Mouse (Mus musculus) left cerebral cortex, adult 8-10 months (tissue): ENCODE results near the gene Nlk. TPM values are rescaled to one million over a fixed set of nuclear protein-coding genes. Genes with fewer than 3 reads are reported as not detected.

ENCODE experiments used
- DNase-seq, 2 experiments: peaks; one replicate each; pipeline ENCODE4 v3.0.0; 2022; ENCODE audit warnings: low spot score in 2 of 2
- total RNA-seq, 4 experiments: library from RNA; stranded (reverse); gene quantifications; 2 replicates each; pipeline ENCODE4 v1.2.4; 2022

Nlk gene
- 10 to 100 TPM; 84.1 to 92.5 (median 87.6) TPM for total RNA-seq

DNA sequence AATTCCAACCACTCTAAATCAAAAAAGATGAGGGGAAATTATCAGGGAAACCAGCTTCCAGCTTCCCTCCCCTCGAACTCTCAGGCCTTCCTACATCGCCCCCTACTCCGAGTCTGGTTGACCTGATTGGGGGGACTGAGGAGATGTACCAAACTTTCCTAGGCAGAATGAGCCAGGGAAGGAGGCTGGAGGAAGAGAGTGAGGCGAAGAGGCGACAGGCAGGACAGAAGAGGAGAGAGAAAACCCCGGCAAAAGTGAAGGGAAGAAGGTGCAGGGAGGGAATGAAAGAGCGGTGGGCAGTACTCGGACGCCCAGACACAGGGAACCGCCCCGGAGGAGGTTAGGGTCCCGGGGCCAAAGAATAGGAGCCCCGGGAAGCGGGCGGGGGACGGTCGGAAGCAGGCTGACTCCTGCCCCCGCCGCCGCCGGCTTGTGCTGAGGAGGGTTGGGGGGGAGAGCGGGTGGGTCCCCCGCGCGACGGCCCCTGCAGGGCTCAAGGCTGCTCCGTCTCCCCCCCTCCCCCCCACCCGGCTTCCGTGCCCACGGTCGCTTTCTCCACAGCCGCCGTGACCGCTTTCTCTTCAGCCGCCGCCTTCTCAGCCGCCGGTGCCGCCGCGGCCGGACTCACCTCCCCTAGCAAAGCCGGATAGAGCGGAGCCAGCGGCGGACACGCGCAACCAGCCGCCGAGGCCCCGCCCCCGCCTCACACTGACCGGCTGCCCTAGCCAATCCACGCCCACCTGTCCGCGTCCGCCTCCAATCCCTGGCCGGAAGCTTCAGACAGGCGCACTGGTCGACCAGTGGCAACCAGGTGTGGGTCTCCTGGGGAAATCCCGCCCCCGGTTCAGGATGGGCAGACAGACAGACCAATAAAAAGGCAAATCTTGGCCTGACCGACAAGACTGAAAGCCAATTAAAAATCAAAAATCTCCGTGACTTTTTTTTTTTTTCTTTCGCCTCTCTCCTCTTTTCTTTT lies at the start of gene Nlk:
Gene Nlk, minus strand, starts transcription at position 597 of the 976 bp plus-strand sequence.
- peak; percentile 98 to 100 for DNase-seq

- no peak for DNase-seq
Observed at GRCm38 (mm10) chr11:78746264-78746663, 49.1 kb upstream of the Nlk start.

- DNase-seq = no peak
Observed at GRCm38 (mm10) chr11:78745475-78745874, 48.3 kb upstream of the Nlk start.

DNA sequence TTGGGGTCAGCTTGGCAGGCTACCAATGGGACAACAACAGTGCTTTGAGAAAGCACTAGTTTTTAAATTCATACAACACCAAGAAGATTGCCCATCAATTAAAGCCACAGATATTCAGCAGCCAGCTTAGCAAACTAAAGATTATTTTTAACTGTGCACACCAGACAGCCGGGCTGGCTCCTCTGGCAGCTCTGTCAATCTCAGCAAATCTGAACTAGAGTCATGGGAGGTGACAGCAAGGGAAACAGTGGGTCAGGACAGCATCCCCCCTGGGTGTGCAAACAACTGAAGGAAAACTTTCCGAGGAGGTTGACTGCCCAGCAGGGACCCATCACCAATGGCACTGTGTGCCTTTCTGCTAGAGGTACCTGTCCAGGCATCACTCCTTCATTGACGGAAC lies 45.3 kb upstream of the Nlk start:
- no peak for DNase-seq

GRCm38 (mm10) chr11:78741958-78742357 lies 44.8 kb upstream of the Nlk start:
- DNase-seq = no peak

DNA sequence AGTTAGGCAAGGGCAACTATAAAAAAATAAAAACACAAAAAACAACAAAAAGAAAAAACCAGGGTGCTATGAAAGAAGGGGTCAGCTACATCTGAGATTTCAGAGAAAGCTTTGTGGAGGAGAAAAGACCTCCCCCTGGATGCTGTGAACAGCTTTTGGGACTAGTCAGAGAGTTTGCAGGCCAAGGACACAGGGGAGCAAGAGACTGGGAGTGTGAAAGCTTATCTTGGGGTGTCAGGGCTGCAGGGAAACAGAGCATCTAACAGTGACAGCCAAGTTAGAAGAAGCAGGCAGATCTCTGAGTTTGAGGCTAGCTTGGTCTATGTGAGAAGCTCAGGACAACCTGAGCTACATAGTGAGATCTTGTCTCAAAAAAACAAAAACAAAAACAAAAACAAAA lies 42.2 kb upstream of the Nlk start:
- no peak for DNase-seq

DNA sequence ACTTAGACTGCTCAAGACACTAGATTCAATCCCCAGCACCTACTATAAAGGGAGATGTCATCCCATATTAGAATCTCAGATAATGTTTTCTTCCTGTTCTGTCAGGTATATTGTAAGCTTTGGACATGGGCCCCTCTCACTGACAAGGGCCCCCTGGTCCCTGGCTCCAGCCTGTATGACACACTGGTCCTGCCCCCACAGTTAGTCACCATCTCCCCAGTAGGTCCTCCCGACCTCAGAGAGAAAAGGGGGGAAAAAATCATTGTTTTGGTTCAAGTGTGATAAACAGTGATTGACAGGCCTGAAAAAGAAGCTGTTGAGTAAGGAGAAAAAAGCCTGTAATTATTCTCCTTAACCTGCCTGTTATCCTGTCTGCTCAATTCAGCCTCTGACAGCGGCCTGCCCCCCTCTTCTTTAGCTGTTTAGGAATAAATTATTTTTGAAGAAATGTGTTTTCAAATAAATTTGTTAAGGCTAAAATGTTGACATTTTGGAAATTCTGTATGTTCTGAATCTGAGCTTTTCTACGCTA lies 39.8 kb upstream of the Nlk start:
- DNase-seq = no peak

DNA sequence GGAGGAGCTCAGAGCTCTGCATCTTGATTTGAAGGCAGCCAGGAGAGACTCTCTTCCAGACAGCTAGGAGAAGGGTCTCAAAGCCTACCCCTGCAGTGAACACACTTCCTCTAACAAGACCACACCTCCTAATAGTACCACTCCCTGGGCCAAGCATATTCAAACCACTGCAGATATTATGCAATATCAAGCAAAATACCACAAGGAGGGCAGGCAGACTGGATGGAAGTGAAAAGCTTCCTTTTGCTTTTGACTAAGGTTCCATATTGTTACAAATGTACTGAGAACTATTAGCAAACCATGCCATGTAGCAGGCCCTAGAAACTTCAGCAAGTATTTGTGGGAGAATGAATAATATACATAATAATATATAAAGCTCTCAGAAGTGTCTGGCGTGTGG lies 38.0 kb upstream of the Nlk start:
- DNase-seq = no peak

DNA sequence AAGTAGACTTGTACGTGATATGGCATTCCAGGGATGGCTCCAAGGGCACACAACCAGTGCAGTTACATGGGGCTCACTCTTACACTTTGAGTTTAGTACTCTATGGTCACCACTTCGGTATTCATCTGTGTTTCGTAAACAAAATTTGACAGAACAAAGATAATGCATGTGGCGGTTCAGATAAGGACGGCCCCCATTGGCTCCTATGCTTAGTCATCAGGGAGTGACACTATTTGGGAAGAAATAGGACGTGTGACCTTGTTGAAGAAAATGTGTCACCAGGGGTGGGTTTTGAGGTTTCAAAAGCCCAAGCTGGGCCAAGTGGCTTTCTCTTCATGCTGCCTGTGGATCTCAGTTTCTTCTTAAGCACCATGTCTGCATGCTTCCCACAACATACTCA lies 35.4 kb upstream of the Nlk start:
- DNase-seq = no peak

- DNase-seq = no peak
Observed at GRCm38 (mm10) chr11:78730902-78731301, 33.7 kb upstream of the Nlk start.

GRCm38 (mm10) chr11:78728041-78728440 lies 30.9 kb upstream of the Nlk start:
- DNase-seq = no peak

DNA sequence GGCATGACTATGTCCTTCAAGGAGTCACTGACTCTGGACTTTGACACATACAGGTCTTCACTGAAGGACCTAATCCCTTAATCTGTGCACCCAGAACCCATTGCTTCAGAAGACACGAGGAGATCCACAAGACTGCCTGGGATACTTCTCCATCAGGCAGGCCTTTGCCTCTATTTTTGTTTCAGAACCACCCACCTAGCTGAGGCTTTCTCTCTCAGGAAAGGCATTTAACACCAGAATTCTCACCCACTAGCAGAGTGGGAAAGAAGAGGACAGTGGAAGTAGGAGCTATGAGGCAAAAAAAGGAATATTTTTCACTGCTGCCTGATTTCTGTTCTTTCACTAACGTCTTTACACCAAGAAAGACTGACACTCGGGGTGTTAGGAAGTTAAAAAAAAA lies 29.2 kb upstream of the Nlk start:
- DNase-seq = peak in 1 of 2 experiments; percentile 75

GRCm38 (mm10) chr11:78724792-78725191 lies 27.6 kb upstream of the Nlk start:
- no peak for DNase-seq

GRCm38 (mm10) chr11:78721419-78721818 lies 24.2 kb upstream of the Nlk start:
- no peak for DNase-seq

- DNase-seq = no peak
Observed at GRCm38 (mm10) chr11:78717655-78718054, 20.5 kb upstream of the Nlk start.

DNA sequence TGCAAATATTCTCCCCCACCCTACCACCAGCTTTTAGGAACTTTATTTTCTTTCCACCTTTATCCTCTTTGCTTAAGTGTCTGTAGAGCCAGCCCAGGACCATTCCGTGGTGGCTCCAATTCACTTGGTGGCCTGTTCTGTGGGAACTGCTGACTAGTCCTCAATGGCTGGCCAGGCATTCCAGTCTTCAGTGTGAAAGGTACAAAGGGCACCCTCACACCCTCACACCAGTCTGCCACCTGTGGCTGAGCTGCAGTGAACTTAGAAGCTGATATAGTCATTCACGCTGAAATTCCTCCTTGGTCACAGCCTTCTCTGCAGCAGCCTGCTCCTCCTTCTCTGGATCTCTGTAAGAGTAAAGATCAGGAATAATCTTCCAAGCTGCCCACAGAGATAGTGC lies 11.5 kb upstream of the Nlk start:
- no peak for DNase-seq

DNA sequence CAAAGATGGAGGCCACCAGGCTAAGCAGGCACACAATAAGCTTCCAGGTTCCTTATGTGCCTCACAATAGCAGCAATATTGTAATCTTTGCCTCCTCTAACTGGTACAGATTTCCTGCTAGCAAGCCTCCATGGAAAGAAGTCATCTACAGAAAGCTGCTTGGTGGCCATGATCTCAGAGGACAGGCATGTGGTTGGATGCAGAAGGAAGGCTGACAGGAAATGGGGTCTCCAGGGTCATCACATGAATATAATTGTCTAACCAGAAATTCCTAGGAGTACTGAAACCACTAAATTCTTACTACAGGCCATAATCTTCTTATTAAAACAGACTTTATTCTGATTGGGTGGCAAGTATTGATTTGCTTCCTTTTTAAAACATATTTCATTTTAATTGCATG lies 8.9 kb upstream of the Nlk start:
- DNase-seq = no peak

DNA sequence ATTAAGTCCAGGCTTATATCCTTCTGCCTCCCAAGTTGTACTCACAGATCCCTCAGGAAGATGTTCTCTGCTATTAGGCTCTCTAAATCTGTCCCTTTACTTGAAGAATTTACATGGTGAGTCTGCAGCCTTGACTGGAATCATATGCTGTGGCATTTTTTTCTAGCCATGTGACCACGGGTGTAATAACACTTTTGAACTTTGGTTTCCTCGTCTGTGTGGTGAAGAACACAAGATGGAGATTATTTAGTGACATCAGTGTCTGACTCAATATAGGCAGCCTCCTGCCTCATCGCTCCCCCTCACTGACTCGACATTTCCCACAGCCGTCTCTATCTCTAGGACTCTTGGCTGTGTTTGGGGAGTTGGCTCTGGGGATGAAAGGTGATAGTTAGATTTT lies 5.9 kb upstream of the Nlk start:
- no peak for DNase-seq

DNA sequence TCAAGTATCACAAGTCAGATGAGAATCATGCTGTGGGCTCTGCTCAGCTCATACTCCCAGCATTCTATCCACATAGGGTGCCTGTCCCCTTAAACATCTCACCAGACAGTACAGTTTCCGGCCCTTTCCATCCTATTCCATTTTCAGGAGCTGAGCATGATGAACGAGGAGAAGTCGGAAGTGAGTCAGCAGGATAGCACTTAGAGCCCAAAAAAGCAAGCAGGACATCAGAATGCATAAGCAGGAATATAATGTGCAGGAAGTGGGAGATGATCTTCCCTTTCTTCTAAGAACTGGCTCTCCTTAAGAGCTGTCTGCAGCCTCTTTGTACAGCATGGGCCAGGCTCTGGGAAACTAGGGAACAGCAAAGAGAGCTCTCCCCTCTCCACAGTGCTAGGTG lies 5.1 kb upstream of the Nlk start:
- peak in 1 of 2 experiments; percentile 44 for DNase-seq

DNA sequence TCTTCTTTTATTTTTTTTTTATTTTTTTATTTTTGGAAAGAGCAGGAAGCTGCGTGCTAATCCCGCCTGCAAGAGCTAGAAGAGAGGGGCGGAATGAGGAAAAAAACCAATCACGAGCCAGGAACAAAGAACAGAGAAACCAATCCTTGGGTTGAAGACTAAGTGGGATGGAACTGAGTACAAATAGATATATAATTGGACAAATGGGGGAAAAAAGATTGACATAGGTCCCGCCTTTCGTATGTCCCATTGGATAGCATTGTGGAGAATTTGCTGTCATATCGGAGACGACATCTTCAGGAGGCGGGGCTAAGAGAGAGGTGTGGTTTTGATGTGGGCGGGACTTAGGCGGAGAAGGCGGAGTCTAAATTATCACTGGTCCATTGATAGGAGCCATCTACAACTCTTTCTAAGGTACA lies 589 bp upstream of the Nlk start:
- DNase-seq = peak; percentile 74 to 96

DNA sequence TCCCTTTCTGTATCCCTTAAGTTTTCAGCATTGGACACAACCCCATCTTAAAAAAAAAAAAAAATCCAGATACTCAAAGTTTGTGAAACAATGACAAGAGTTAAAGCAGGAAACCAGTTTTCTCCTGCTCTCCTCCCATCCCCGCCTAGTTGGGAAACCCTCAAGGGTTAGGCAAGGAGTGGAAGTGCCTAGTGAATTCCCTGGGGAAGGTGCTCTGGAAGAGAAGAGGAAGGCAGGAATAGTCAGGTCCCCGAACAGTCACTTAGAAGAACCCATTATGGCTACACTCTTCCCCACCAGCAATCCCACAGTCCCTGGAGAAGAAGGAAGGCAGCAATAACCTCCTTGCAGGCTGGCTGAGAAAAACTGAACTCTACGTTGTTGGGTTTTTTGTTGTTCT lies 2.9 kb downstream of the Nlk start:
- no peak for DNase-seq

DNA sequence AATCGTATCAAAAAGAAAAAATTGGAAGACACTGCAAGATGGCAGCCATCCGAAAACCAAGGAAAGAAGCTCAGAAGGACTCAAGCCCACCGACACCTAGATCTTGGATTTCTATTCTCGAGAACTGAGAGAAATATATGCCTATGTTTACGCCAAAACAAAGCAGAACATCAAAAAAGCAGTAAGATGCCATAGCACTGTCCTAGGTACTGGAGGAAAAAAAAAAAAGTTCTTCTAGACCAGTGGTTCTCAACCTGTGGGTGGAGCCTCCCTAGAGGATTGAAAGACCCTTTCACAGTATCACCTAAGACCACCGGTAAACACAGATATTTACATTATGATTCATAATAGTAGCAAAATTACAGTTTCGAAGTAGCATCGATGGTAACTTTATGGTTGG lies 3.9 kb downstream of the Nlk start:
- DNase-seq = no peak

DNA sequence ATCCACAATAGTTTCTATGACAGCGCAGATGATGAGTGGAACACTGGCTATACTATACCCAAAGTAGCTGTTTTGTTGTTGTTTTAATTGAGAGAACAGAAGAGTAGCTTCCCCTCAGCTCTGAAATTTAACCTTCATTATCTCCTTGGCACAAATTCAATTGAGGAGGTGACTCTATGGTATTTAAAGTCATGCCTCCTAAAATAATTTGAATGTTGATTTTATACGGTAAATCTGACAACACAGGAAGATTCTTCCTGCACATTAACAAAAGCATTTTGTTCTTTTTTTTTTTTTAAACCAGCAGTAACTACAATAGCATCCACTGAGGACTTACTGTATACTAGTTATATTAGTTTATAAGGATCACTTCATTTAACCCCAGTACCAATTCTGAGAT lies 6.0 kb downstream of the Nlk start:
- DNase-seq = no peak
